Mouse (Mus musculus): ENCODE data around the gene 4930404N11Rik.

Gene 4930404N11Rik

GRCm38 (mm10) chr10:81354738-81355477, 10.7 kb downstream of the 4930404N11Rik start:
- DNase-seq (ENCODE audit: low read depth, low spot score), result no peak

- no peak for DNase-seq (ENCODE audit: low read depth, low spot score)
These were observed 13.8 kb downstream of the 4930404N11Rik start for GRCm38 (mm10) chr10:81351678-81352291.

GRCm38 (mm10) chr10:81350351-81351063, 15.1 kb downstream of the 4930404N11Rik start, which contains the start of gene Hmg20b:
Gene Hmg20b, minus strand, starts transcription at chr10:81350480.
- DNase-seq (ENCODE audit: low read depth, low spot score), result peak; percentile 97

GRCm38 (mm10) chr10:81349961-81350350, 15.7 kb downstream of the 4930404N11Rik start:
- no peak for DNase-seq (ENCODE audit: low read depth, low spot score)

GRCm38 (mm10) chr10:81349146-81349545, 16.5 kb downstream of the 4930404N11Rik start:
- DNase-seq (ENCODE audit: low read depth, low spot score), result no peak

- no peak for DNase-seq (ENCODE audit: low read depth, low spot score)
These were observed 19.1 kb downstream of the 4930404N11Rik start for GRCm38 (mm10) chr10:81346453-81347067.

GRCm38 (mm10) chr10:81345162-81345534, 20.5 kb downstream of the 4930404N11Rik start:
- no peak for DNase-seq (ENCODE audit: low read depth, low spot score)

- DNase-seq (ENCODE audit: low read depth, low spot score), result no peak
These were observed 21.0 kb downstream of the 4930404N11Rik start for GRCm38 (mm10) chr10:81344421-81345161.

GRCm38 (mm10) chr10:81342686-81343505, 22.7 kb downstream of the 4930404N11Rik start, which contains the start of gene Gipc3:
Gene Gipc3, minus strand, starts transcription at chr10:81343266.
- no peak for DNase-seq (ENCODE audit: low read depth, low spot score)

GRCm38 (mm10) chr10:81341333-81341949, 24.2 kb downstream of the 4930404N11Rik start:
- DNase-seq (ENCODE audit: low read depth, low spot score), result no peak

GRCm38 (mm10) chr10:81340551-81341332, 24.9 kb downstream of the 4930404N11Rik start:
- no peak for DNase-seq (ENCODE audit: low read depth, low spot score)

- DNase-seq (ENCODE audit: low read depth, low spot score), result no peak
These were observed 29.1 kb downstream of the 4930404N11Rik start for GRCm38 (mm10) chr10:81336558-81336957.

- no peak for DNase-seq (ENCODE audit: low read depth, low spot score)
These were observed 29.9 kb downstream of the 4930404N11Rik start for GRCm38 (mm10) chr10:81335393-81336340.

GRCm38 (mm10) chr10:81334324-81334723, 31.3 kb downstream of the 4930404N11Rik start:
- no peak for DNase-seq (ENCODE audit: low read depth, low spot score)

- no peak for DNase-seq (ENCODE audit: low read depth, low spot score)
These were observed 33.3 kb downstream of the 4930404N11Rik start for GRCm38 (mm10) chr10:81332277-81332676.

- no peak for DNase-seq (ENCODE audit: low read depth, low spot score)
These were observed 35.6 kb downstream of the 4930404N11Rik start for GRCm38 (mm10) chr10:81330007-81330406.

GRCm38 (mm10) chr10:81329194-81329975, 36.2 kb downstream of the 4930404N11Rik start:
- DNase-seq (ENCODE audit: low read depth, low spot score), result no peak

Data from skeletal muscle tissue, adult 2 months (tissue).